Mouse (Mus musculus) C2C12 (cell line): Measurements from ENCODE around the gene Brsk2.

Source experiments
- CEBPB ChIP-seq: IDR thresholded peaks from one replicate; pipeline ENCODE4 v1.6.1; 2011; ENCODE audit warnings: low read depth, mild to moderate bottlenecking, control low read depth, moderate library complexity
- CTCF ChIP-seq: IDR thresholded peaks from one replicate; pipeline ENCODE4 v1.5.1; 2011; ENCODE audit not compliant: control insufficient read depth, insufficient read depth, insufficient read length
- FOSL1 ChIP-seq: IDR thresholded peaks from one replicate; pipeline ENCODE4 v1.8.0; 2011; ENCODE audit warnings: mild to moderate bottlenecking, low read length; ENCODE audit not compliant: poor library complexity, insufficient read depth, severe bottlenecking
- MAX ChIP-seq: IDR thresholded peaks from one replicate; pipeline ENCODE4 v1.6.1; 2011; ENCODE audit warnings: mild to moderate bottlenecking, control low read depth
- MYOD1 ChIP-seq: IDR thresholded peaks from one replicate; pipeline ENCODE4 v1.6.1; 2011; ENCODE audit warnings: low read depth; ENCODE audit not compliant: control insufficient read depth, insufficient read length
- MYOG ChIP-seq: IDR thresholded peaks from one replicate; pipeline ENCODE4 v1.6.1; 2011; ENCODE audit not compliant: control insufficient read depth, insufficient read length; ENCODE audit errors: extremely low read depth
- USF1 ChIP-seq: IDR thresholded peaks from one replicate; pipeline ENCODE4 v1.6.1; 2011; ENCODE audit warnings: low read depth, mild to moderate bottlenecking, control low read depth, moderate library complexity

GRCm38 (mm10) chr7:141901825-141902224 is 47.7 kb upstream of the Brsk2 start:
- TF ChIP-seq CTCF (no peak), USF1 (no peak), MYOD1 (no peak), MAX (no peak), MYOG (no peak), CEBPB (no peak), FOSL1 (no peak)
